Mouse (Mus musculus): ENCODE measurements around the gene Pcyt1b. TPM values are rescaled to one million over a fixed set of nuclear protein-coding genes. Genes with fewer than 3 reads are reported as not detected.

The Pcyt1b gene
- 0.69 and 1.1 TPM in 2 replicates for polyA plus RNA-seq (2015; fragmentation: Nextera tagmentation; extraction: Ambion mirVana)

- Histone ChIP-seq H3K27me3 (no peaks in the 10 kb centered on the region), H3K9me3 (replicated peaks) (no peaks in the 10 kb centered on the region), H3K4me3 (no peak within 1 kb of the TSS), H3K4me1 (replicated peaks) (no peaks in the 10 kb centered on the region), H3K27ac (no peak within 1 kb of the TSS), H3K36me3 (no peaks in the 10 kb centered on the region), H3K9ac (no peak within 1 kb of the TSS), H3K4me2 (no peak within 1 kb of the TSS)
- 11% methylated on average over 3 of the region's 3 CpGs for WGBS
- ATAC-seq (replicated peaks; ENCODE audit: insufficient number of reproducible peaks, insufficient read depth, low FRiP score, low read depth) = no peak
Measured at GRCm38 (mm10) chrX:93654218-93655002, at the start of gene Pcyt1b. TSS of gene Pcyt1b (plus strand) at chrX:93654863.

DNA sequence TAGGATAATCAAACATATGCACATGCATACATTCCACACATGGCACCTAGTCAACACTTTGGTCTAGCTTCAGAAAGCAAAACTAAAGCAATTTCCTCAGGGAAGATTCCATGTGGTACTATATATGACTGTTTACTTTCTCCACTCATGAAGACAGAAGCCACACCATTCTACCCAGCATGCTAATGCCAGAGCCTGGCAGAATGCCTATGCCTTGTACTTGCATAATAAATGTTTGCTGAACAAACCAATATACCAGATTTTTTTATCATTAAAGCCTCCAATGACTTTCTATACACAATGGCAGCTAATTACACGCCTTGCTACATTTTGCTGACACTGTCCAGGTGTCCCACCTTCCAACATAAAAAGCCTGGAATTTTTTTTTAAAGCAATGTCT, 24.4 kb upstream of the Pcyt1b start:
- Histone ChIP-seq H3K36me3 (no peaks in the 10 kb centered on the region), H3K9ac (no peak overlapping the region), H3K9me3 (replicated peaks) (no peaks in the 10 kb centered on the region), H3K4me1 (replicated peaks) (no peaks in the 10 kb centered on the region), H3K4me3 (0 out of 2 replicates have a peak overlapping the region, but pooled peaks have one; percentile 0), H3K27me3 (no peaks in the 10 kb centered on the region), H3K27ac (no peak overlapping the region), H3K4me2 (peak overlapping the region; percentile 65; the same call in 1 of the 2 replicates)
- no peak for ATAC-seq (replicated peaks; ENCODE audit: insufficient number of reproducible peaks, insufficient read depth, low FRiP score, low read depth)
- WGBS = 61% methylated on average over 1 of the region's 1 CpGs

- peak within 1 kb of the TSS; percentile 66 for H3K4me3 ChIP-seq
- no peaks in the 10 kb centered on the region for H3K36me3 ChIP-seq
- H3K4me1 ChIP-seq (replicated peaks) = no peaks in the 10 kb centered on the region
- peak within 1 kb of the TSS; percentile 56 for H3K9ac ChIP-seq
- no peaks in the 10 kb centered on the region for H3K27me3 ChIP-seq
- H3K4me2 ChIP-seq = peak within 1 kb of the TSS; percentile 65
- 16% methylated on average over 53 of the region's 53 CpGs for WGBS
- H3K9me3 ChIP-seq (replicated peaks) = no peaks in the 10 kb centered on the region
- peak; percentile 97 for ATAC-seq (replicated peaks; ENCODE audit: insufficient number of reproducible peaks, insufficient read depth, low FRiP score, low read depth)
- peak within 1 kb of the TSS; percentile 67 for H3K27ac ChIP-seq
Measured at GRCm38 (mm10) chrX:93631657-93632449, 22.8 kb upstream of the Pcyt1b start, which contains the start of gene Pola1. TSS of gene Pola1 (minus strand) at chrX:93632155.

GRCm38 (mm10) chrX:93634861-93635375, 19.7 kb upstream of the Pcyt1b start:
- ATAC-seq (replicated peaks; ENCODE audit: insufficient number of reproducible peaks, insufficient read depth, low FRiP score, low read depth) = no peak
- H3K4me1 ChIP-seq (replicated peaks) = no peaks in the 10 kb centered on the region
- H3K9me3 ChIP-seq (replicated peaks) = no peaks in the 10 kb centered on the region
- 78% methylated on average over 2 of the region's 2 CpGs for WGBS
- H3K9ac ChIP-seq = no peak overlapping the region
- no peak overlapping the region for H3K27ac ChIP-seq
- no peak overlapping the region for H3K4me2 ChIP-seq
- no peaks in the 10 kb centered on the region for H3K36me3 ChIP-seq
- H3K4me3 ChIP-seq = no peak overlapping the region
- no peaks in the 10 kb centered on the region for H3K27me3 ChIP-seq

GRCm38 (mm10) chrX:93643600-93643999, 11.1 kb upstream of the Pcyt1b start:
- WGBS = 76% methylated on average over 3 of the region's 3 CpGs
- H3K27me3 ChIP-seq = no peaks in the 10 kb centered on the region
- H3K4me1 ChIP-seq (replicated peaks) = no peaks in the 10 kb centered on the region
- H3K4me3 ChIP-seq = no peak overlapping the region
- H3K36me3 ChIP-seq = no peaks in the 10 kb centered on the region
- H3K4me2 ChIP-seq = no peak overlapping the region
- H3K9ac ChIP-seq = no peak overlapping the region
- no peaks in the 10 kb centered on the region for H3K9me3 ChIP-seq (replicated peaks)
- H3K27ac ChIP-seq = no peak overlapping the region
- ATAC-seq (replicated peaks; ENCODE audit: insufficient number of reproducible peaks, insufficient read depth, low FRiP score, low read depth) = no peak

DNA sequence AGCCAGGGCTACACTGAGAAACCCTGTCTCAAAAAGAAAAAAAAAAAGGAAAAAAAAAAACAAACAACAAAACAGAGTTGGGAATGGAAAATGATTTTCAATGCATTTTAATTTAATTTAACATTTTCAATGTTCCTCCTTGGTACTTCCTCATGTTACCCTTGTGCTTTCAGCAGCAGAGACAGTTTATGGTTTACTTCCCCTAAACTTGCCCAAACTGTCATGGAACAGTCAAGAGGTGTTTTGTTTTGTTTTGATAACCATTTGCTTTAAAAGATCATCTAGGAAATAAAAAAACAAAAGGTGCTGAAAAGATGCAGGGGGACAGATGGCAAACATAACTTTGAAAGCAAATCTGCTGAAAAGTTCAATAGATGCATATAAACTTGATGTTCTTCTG, 10.6 kb upstream of the Pcyt1b start:
- no peak overlapping the region for H3K27ac ChIP-seq
- no peaks in the 10 kb centered on the region for H3K4me1 ChIP-seq (replicated peaks)
- no peak overlapping the region for H3K4me2 ChIP-seq
- H3K4me3 ChIP-seq = no peak overlapping the region
- H3K9me3 ChIP-seq (replicated peaks) = no peaks in the 10 kb centered on the region
- no peak overlapping the region for H3K9ac ChIP-seq
- H3K27me3 ChIP-seq = no peaks in the 10 kb centered on the region
- ATAC-seq (replicated peaks; ENCODE audit: insufficient number of reproducible peaks, insufficient read depth, low FRiP score, low read depth) = no peak
- H3K36me3 ChIP-seq = no peaks in the 10 kb centered on the region

GRCm38 (mm10) chrX:93650738-93651137, 3.9 kb upstream of the Pcyt1b start:
- no peak for ATAC-seq (replicated peaks; ENCODE audit: insufficient number of reproducible peaks, insufficient read depth, low FRiP score, low read depth)
- H3K4me1 ChIP-seq (replicated peaks) = no peaks in the 10 kb centered on the region

DNA sequence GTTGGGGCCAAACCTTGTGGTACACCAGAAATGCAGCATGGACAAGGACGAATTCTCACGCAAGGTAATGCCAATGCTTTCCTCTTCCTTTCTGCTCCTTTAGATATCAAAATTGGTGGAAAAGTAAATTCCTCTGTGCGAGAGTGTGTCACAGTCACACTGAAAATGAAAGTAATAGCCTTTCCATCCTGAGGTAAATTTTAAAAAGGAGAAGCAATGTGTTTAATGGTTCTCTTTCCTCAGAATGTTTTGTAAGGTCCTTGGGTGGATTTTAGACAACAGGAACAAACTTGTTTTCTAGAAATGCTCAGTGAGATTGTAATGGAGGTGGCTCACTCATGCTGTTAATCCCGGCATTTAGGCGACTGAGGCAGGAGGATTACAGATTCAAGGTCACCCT, 490 bp downstream of the Pcyt1b start:
- no peak overlapping the region for H3K4me3 ChIP-seq
- H3K4me1 ChIP-seq (replicated peaks) = no peaks in the 10 kb centered on the region
- H3K36me3 ChIP-seq = no peaks in the 10 kb centered on the region
- WGBS = 67% methylated on average over 5 of the region's 5 CpGs
- no peaks in the 10 kb centered on the region for H3K27me3 ChIP-seq
- no peak overlapping the region for H3K9ac ChIP-seq
- no peak for ATAC-seq (replicated peaks; ENCODE audit: insufficient number of reproducible peaks, insufficient read depth, low FRiP score, low read depth)
- H3K9me3 ChIP-seq (replicated peaks) = no peaks in the 10 kb centered on the region
- no peak overlapping the region for H3K27ac ChIP-seq
- H3K4me2 ChIP-seq = no peak overlapping the region

More at GRCm38 (mm10) chrX:93650738-93651137, 3.9 kb upstream of the Pcyt1b start:
- Histone ChIP-seq H3K9me3 (replicated peaks) (no peaks in the 10 kb centered on the region), H3K9ac (no peak overlapping the region), H3K27me3 (no peaks in the 10 kb centered on the region), H3K36me3 (no peaks in the 10 kb centered on the region), H3K4me3 (no peak overlapping the region), H3K27ac (no peak overlapping the region), H3K4me2 (no peak overlapping the region)
- 81% methylated on average over 2 of the region's 2 CpGs for whole genome bisulfite sequencing

GRCm38 (mm10) chrX:93663919-93664586, 9.4 kb downstream of the Pcyt1b start:
- Histone ChIP-seq H3K27me3 (no peaks in the 10 kb centered on the region), H3K27ac (no peak overlapping the region), H3K9me3 (replicated peaks) (no peaks in the 10 kb centered on the region), H3K4me2 (no peak overlapping the region), H3K4me3 (no peak overlapping the region), H3K9ac (no peak overlapping the region), H3K4me1 (replicated peaks) (no peaks in the 10 kb centered on the region), H3K36me3 (no peaks in the 10 kb centered on the region)
- 78% methylated on average over 5 of the region's 5 CpGs for WGBS
- no peak for ATAC-seq (replicated peaks; ENCODE audit: insufficient number of reproducible peaks, insufficient read depth, low FRiP score, low read depth)

- WGBS = 54% methylated on average over 4 of the region's 4 CpGs
- no peak for ATAC-seq (replicated peaks; ENCODE audit: insufficient number of reproducible peaks, insufficient read depth, low FRiP score, low read depth)
- no peak overlapping the region for H3K4me3 ChIP-seq
- no peaks in the 10 kb centered on the region for H3K36me3 ChIP-seq
- no peak overlapping the region for H3K4me2 ChIP-seq
- H3K9me3 ChIP-seq (replicated peaks) = no peaks in the 10 kb centered on the region
- H3K27ac ChIP-seq = no peak overlapping the region
- H3K4me1 ChIP-seq (replicated peaks) = no peaks in the 10 kb centered on the region
- H3K27me3 ChIP-seq = no peaks in the 10 kb centered on the region
- H3K9ac ChIP-seq = no peak overlapping the region
Measured at GRCm38 (mm10) chrX:93664787-93665186, 10.1 kb downstream of the Pcyt1b start.

GRCm38 (mm10) chrX:93674432-93674831, 19.8 kb downstream of the Pcyt1b start:
- Histone ChIP-seq H3K4me3 (peak overlapping the region; percentile 43), H3K4me1 (replicated peaks) (peaks cover 3% of the 10 kb centered on the region; the same call in 1 of the 2 replicates), H3K27ac (no peak overlapping the region), H3K27me3 (no peaks in the 10 kb centered on the region), H3K36me3 (no peaks in the 10 kb centered on the region), H3K4me2 (peak overlapping the region; percentile 71), H3K9me3 (replicated peaks) (no peaks in the 10 kb centered on the region), H3K9ac (no peak overlapping the region)
- 19% methylated on average over 3 of the region's 3 CpGs for WGBS
- no peak for ATAC-seq (replicated peaks; ENCODE audit: insufficient number of reproducible peaks, insufficient read depth, low FRiP score, low read depth)

Measured in heart, embryonic 15.5 days (tissue).